Mouse (Mus musculus) bone marrow macrophage, adult 2 months (primary cell): ENCODE measurements around the gene Prkag1. TPM values are rescaled to one million over a fixed set of nuclear protein-coding genes. Genes with fewer than 3 reads are reported as not detected.

Experiments used
- H3K27ac ChIP-seq: 2 replicates; pipeline ENCODE4 v1.5.1; 2012; ENCODE audit warnings: low read depth, low read length; ENCODE audit not compliant: insufficient read depth
- H3K4me1 ChIP-seq: 2 replicates; pipeline ENCODE4 v1.6.1; 2012; ENCODE audit warnings: low read length; ENCODE audit not compliant: control insufficient read depth, insufficient read depth
- H3K4me3 ChIP-seq: 2 replicates; pipeline ENCODE4 v1.5.1; 2012; ENCODE audit warnings: mild to moderate bottlenecking, low read length, moderate library complexity; ENCODE audit not compliant: insufficient read depth
- CTCF ChIP-seq: IDR thresholded peaks from 2 replicates; pipeline ENCODE4 v1.5.1; 2012; ENCODE audit warnings: low read depth, mild to moderate bottlenecking, low read length, moderate library complexity
- POLR2A ChIP-seq: IDR thresholded peaks from 2 replicates; pipeline ENCODE4 v1.6.1; 2012; ENCODE audit warnings: mild to moderate bottlenecking, low read depth, low read length, borderline replicate concordance
- polyA plus RNA-seq: library from polyadenylated mRNA; stranded (reverse); fragments of >200 nt; gene quantifications from 2 replicates; pipeline ENCODE4 v1.2.4, GENCODE M21; 2012; ENCODE audit not compliant: missing spikeins, insufficient read depth, insufficient read length

Gene Prkag1
- polyA plus RNA-seq, 1 experiment = 82.3 TPM

DNA sequence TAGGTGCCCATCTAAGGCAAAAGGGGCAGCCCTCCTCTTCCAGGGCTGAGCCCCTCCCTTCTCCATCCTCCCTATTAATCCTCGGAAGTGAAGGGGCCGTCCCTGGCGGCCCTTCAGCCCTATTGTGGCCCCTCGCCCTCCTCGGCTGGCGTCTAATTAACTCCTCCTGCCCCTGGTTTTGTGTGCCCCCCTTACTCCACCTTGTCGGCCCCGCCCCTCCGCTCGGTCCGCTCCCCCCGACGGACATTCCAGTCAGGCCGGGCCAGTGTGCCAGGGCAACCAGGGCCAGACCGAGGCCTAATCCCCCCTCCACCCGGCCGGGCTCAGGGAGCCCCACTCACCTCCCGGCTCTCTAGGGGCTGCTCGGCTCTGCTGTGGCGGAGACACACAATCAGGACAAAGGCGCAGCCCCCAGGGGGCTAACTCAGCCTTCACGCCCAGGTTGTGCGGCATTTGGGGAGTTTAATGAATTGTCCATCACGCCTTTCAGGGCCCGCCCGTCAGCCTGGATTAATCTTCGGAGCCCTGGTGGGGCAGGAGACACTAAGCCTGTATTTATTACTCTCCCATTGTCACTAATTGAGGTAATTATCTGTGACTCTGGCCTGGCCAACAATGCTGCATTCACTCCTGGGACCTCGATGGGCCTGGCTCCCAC lies 33.4 kb downstream of the Prkag1 start:
- Histone ChIP-seq H3K4me3 (no peak overlapping the region), H3K4me1 (no peaks in the 10 kb centered on the region), H3K27ac (no peak overlapping the region)
- no peak for TF ChIP-seq CTCF
- no peak for TF ChIP-seq POLR2A

DNA sequence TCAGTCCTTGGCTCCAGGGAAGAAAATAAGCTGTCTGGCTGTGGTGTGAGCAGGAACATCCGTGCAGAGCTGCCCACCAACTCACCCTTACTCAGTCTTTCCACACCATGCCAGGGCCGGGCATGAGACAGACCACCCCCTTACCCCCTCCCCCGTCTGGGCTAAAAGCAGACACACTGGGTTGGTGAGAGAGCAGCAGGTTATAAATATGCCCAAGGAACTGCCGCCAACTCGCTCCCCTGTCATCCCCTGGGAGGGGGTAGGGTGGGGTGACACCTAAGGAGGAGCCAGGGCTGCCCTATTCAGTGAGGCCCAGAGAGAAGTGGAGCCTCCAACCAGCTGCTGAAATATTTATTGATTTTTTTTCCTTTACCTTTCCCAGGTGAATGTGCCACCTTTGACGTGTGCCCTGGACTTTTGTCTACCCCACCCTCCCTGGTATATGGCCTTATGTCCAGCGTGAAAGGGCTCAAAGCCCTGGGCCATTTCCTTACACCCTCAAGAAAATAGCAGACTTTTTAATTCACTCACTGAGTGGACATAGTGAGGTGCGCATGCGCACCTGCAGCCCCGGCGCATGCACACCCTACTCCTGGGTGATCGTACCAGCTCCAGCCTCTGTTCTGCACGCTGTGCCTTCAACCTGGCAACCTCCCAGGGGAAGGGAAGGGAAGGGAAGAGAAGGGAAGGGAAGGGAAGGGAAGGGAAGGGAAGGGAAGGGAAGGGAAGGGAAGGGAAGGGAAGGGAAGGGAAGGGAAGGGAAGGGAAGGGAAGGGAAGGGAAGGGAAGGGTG lies 34.3 kb downstream of the Prkag1 start:
- TF ChIP-seq CTCF = no peak
- no peak for TF ChIP-seq POLR2A
- Histone ChIP-seq H3K4me3 (no peak overlapping the region), H3K27ac (no peak overlapping the region), H3K4me1 (no peaks in the 10 kb centered on the region)

GRCm38 (mm10) chr15:98793141-98793698 lies 38.1 kb downstream of the Prkag1 start:
- TF ChIP-seq CTCF = no peak
- TF ChIP-seq POLR2A = no peak
- Histone ChIP-seq H3K27ac (no peak overlapping the region), H3K4me1 (no peaks in the 10 kb centered on the region), H3K4me3 (no peak overlapping the region)

DNA sequence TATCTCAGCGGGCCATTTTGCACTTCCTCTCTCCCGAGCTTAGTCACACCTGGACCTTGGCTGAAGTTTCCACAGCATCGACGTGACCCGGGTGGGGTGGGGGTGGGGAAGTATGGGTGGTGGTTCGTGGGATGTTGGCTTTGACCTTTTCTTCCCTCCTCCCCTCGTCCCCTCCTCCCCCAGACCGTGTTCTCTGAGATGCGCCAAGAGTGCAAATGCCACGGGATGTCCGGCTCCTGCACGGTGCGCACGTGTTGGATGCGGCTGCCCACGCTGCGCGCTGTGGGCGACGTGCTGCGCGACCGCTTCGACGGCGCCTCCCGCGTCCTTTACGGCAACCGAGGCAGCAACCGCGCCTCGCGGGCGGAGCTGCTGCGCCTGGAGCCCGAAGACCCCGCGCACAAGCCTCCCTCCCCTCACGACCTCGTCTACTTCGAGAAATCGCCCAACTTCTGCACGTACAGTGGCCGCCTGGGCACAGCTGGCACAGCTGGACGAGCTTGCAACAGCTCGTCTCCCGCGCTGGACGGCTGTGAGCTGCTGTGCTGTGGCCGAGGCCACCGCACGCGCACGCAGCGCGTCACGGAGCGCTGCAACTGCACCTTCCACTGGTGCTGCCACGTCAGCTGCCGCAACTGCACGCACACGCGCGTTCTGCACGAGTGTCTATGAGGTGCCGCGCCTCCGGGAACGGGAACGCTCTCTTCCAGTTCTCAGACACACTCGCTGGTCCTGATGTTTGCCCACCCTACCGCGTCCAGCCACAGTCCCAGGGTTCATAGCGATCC lies 38.9 kb downstream of the Prkag1 start:
- Histone ChIP-seq H3K27ac (no peak overlapping the region), H3K4me3 (no peak overlapping the region), H3K4me1 (no peaks in the 10 kb centered on the region)
- TF ChIP-seq POLR2A = no peak
- no peak for TF ChIP-seq CTCF

GRCm38 (mm10) chr15:98791771-98792170 lies 39.5 kb downstream of the Prkag1 start:
- no peak for TF ChIP-seq POLR2A
- no peak for TF ChIP-seq CTCF
- no peak overlapping the region for H3K27ac ChIP-seq
- no peaks in the 10 kb centered on the region for H3K4me1 ChIP-seq
- H3K4me3 ChIP-seq = no peak overlapping the region

DNA sequence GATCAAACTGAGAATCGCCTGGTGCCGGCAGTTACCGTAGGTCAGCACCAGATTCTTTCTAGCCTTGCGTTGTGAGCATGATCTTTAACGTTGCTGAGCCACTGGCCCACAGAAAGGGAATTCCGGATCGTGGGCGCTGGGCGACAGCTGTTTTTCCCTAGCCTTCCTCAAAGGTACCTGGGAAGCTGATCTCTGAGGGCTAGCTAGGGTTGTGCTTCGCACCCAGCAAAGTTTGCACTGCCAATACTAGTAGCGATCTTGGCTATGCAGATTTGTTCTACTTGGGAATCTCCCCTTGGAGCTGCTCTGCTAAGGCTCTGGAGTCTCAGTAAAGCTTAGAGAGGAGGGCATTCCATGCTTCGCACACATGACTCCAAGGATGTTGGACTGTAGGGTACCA lies 40.1 kb downstream of the Prkag1 start:
- Histone ChIP-seq H3K4me1 (no peaks in the 10 kb centered on the region), H3K27ac (no peak overlapping the region), H3K4me3 (peak overlapping the region; percentile 25)
- TF ChIP-seq CTCF (no peak), POLR2A (no peak)

GRCm38 (mm10) chr15:98790761-98791160 lies 40.6 kb downstream of the Prkag1 start:
- Histone ChIP-seq H3K4me1 (no peaks in the 10 kb centered on the region), H3K27ac (no peak overlapping the region), H3K4me3 (peak overlapping the region; percentile 25)
- TF ChIP-seq CTCF (no peak), POLR2A (no peak)

- Histone ChIP-seq H3K4me1 (no peaks in the 10 kb centered on the region), H3K4me3 (peak within 1 kb of the TSS; percentile 25)
Observed at GRCm38 (mm10) chr15:98789661-98790535, 41.4 kb downstream of the Prkag1 start, which contains the start of gene Wnt1. TSS of gene Wnt1 (plus strand) at chr15:98789857.

DNA sequence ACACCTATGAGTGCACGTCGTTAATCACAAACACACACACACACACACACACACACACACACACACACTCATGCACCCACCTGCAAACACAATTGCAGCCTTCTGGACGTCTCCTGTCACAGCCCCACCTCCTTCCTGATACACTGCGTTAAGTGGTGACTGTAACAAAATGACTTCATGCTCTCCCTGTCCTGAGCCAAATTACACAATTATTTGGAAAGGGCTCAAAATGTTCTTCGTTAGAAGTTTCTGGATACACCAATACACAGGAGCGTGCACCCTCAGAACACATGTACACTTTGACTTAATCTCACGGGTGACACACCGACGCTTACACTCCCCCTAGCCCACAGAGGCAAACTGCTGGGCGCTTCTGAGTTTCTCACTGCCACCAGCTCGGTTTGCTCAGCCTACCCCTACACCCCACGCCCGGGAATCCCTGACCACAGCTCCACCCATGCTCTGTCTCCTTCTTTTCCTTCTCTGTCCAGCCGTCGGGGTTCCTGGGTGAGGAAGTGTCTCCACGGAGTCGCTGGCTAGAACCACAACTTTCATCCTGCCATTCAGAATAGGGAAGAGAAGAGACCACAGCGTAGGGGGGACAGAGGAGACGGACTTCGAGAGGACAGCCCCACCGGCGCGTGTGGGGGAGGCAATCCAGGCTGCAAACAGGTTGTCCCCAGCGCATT lies 42.2 kb downstream of the Prkag1 start:
- Histone ChIP-seq H3K4me1 (no peaks in the 10 kb centered on the region), H3K27ac (no peak overlapping the region), H3K4me3 (no peak overlapping the region)
- TF ChIP-seq CTCF (peak; percentile 29), POLR2A (no peak)

More at GRCm38 (mm10) chr15:98789661-98790535, 41.4 kb downstream of the Prkag1 start, which contains the start of gene Wnt1:
- no peak for TF ChIP-seq CTCF
- no peak for TF ChIP-seq POLR2A
- no peak within 1 kb of the TSS for H3K27ac ChIP-seq
